Mouse (Mus musculus): ENCODE measurements around the gene Rpl10a. TPM values are rescaled to one million over a fixed set of nuclear protein-coding genes. Genes with fewer than 3 reads are reported as not detected.

The Rpl10a gene
- 367 and 407 TPM in 2 replicates for polyA plus RNA-seq (2014; fragmentation: Nextera tagmentation; extraction: Ambion mirVana)

GRCm38 (mm10) chr17:28328366-28328928 is at the start of gene Rpl10a:
Rpl10a (plus strand) TSS chr17:28328471.
- H3K4me1 ChIP-seq (ENCODE audit: control insufficient read depth, insufficient read depth, low read length): peaks cover 16% of the 10 kb centered on the region
- no peaks in the 10 kb centered on the region for H3K9me3 ChIP-seq (ENCODE audit: control insufficient read depth, low read length)
- H3K4me2 ChIP-seq (ENCODE audit: low read depth, low read length): peak within 1 kb of the TSS; percentile 79
- peak within 1 kb of the TSS; percentile 97 for H3K9ac ChIP-seq (replicated peaks; ENCODE audit: low read depth, low read length)
- peak; percentile 90 for ATAC-seq (ENCODE audit: low read depth)
- peaks cover 18% of the 10 kb centered on the region; the same call in 1 of the 2 replicates for H3K36me3 ChIP-seq (ENCODE audit: control insufficient read depth, insufficient read depth, low read length)
- H3K27ac ChIP-seq (ENCODE audit: low read depth, low read length): peak within 1 kb of the TSS; percentile 91
- WGBS: under 1% methylated on average over 59 of the region's 67 CpGs
- H3K27me3 ChIP-seq (ENCODE audit: control insufficient read depth, insufficient read depth, low read length): no peaks in the 10 kb centered on the region
- peak within 1 kb of the TSS; percentile 65 for H3K4me3 ChIP-seq (ENCODE audit: low read depth, low read length)

DNA sequence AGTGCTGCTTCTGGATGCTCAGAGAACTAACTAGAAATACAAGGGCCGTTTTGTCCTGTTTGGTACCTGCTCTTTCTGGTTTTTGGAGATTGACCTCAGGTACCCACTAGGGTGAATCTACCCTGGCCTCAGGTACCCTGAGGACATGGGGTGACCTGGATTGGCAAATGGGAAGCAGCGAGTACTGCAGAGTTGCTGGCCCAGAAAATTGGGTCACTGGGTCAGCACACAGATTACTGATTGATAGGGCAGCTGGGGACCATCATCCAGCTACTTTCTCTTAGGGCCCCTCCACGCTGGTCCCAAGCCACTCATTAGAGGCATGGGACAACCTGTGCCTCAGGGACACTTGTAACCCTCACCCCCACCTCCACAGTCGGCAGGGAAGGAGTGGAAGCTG is 49.0 kb upstream of the Rpl10a start:
- Histone ChIP-seq H3K4me3 (ENCODE audit: low read depth, low read length) (no peak overlapping the region), H3K27ac (ENCODE audit: low read depth, low read length) (no peak overlapping the region), H3K4me2 (ENCODE audit: low read depth, low read length) (no peak overlapping the region), H3K9ac (replicated peaks; ENCODE audit: low read depth, low read length) (no peak overlapping the region), H3K27me3 (ENCODE audit: control insufficient read depth, insufficient read depth, low read length) (no peaks in the 10 kb centered on the region), H3K4me1 (ENCODE audit: control insufficient read depth, insufficient read depth, low read length) (peaks cover 11% of the 10 kb centered on the region; the same call in 1 of the 2 replicates), H3K9me3 (ENCODE audit: control insufficient read depth, low read length) (no peaks in the 10 kb centered on the region), H3K36me3 (ENCODE audit: control insufficient read depth, insufficient read depth, low read length) (no peaks in the 10 kb centered on the region)
- no peak for ATAC-seq (ENCODE audit: low read depth)
- WGBS: 51% methylated on average over 4 of the region's 4 CpGs

- Histone ChIP-seq H3K36me3 (ENCODE audit: control insufficient read depth, insufficient read depth, low read length) (no peaks in the 10 kb centered on the region), H3K9ac (replicated peaks; ENCODE audit: low read depth, low read length) (no peak overlapping the region), H3K4me2 (ENCODE audit: low read depth, low read length) (no peak overlapping the region), H3K9me3 (ENCODE audit: control insufficient read depth, low read length) (no peaks in the 10 kb centered on the region), H3K4me3 (ENCODE audit: low read depth, low read length) (no peak overlapping the region), H3K27ac (ENCODE audit: low read depth, low read length) (no peak overlapping the region), H3K27me3 (ENCODE audit: control insufficient read depth, insufficient read depth, low read length) (no peaks in the 10 kb centered on the region), H3K4me1 (ENCODE audit: control insufficient read depth, insufficient read depth, low read length) (peaks cover 11% of the 10 kb centered on the region; the same call in 1 of the 2 replicates)
- no peak; the same call in 1 of the 2 replicates for ATAC-seq (ENCODE audit: low read depth)
- WGBS: 72% methylated on average over 15 of the region's 15 CpGs
These were observed 48.4 kb upstream of the Rpl10a start for GRCm38 (mm10) chr17:28279780-28280422.

GRCm38 (mm10) chr17:28280423-28280800 is 47.9 kb upstream of the Rpl10a start:
- Histone ChIP-seq H3K4me1 (ENCODE audit: control insufficient read depth, insufficient read depth, low read length) (peaks cover 12% of the 10 kb centered on the region; the same call in 1 of the 2 replicates), H3K27me3 (ENCODE audit: control insufficient read depth, insufficient read depth, low read length) (no peaks in the 10 kb centered on the region), H3K9me3 (ENCODE audit: control insufficient read depth, low read length) (no peaks in the 10 kb centered on the region), H3K27ac (ENCODE audit: low read depth, low read length) (no peak overlapping the region), H3K4me3 (ENCODE audit: low read depth, low read length) (no peak overlapping the region), H3K4me2 (ENCODE audit: low read depth, low read length) (no peak overlapping the region), H3K36me3 (ENCODE audit: control insufficient read depth, insufficient read depth, low read length) (no peaks in the 10 kb centered on the region), H3K9ac (replicated peaks; ENCODE audit: low read depth, low read length) (no peak overlapping the region)
- WGBS: 78% methylated on average over 7 of the region's 7 CpGs
- no peak for ATAC-seq (ENCODE audit: low read depth)

GRCm38 (mm10) chr17:28280831-28281377 is 47.4 kb upstream of the Rpl10a start:
- H3K4me3 ChIP-seq (ENCODE audit: low read depth, low read length): no peak overlapping the region
- no peak overlapping the region for H3K27ac ChIP-seq (ENCODE audit: low read depth, low read length)
- whole genome bisulfite sequencing: 33% methylated on average over 5 of the region's 5 CpGs
- H3K4me2 ChIP-seq (ENCODE audit: low read depth, low read length): no peak overlapping the region
- H3K9ac ChIP-seq (replicated peaks; ENCODE audit: low read depth, low read length): no peak overlapping the region
- H3K36me3 ChIP-seq (ENCODE audit: control insufficient read depth, insufficient read depth, low read length): no peaks in the 10 kb centered on the region
- H3K27me3 ChIP-seq (ENCODE audit: control insufficient read depth, insufficient read depth, low read length): no peaks in the 10 kb centered on the region
- H3K9me3 ChIP-seq (ENCODE audit: control insufficient read depth, low read length): no peaks in the 10 kb centered on the region
- no peak for ATAC-seq (ENCODE audit: low read depth)
- peaks cover 16% of the 10 kb centered on the region; the same call in 1 of the 2 replicates for H3K4me1 ChIP-seq (ENCODE audit: control insufficient read depth, insufficient read depth, low read length)

DNA sequence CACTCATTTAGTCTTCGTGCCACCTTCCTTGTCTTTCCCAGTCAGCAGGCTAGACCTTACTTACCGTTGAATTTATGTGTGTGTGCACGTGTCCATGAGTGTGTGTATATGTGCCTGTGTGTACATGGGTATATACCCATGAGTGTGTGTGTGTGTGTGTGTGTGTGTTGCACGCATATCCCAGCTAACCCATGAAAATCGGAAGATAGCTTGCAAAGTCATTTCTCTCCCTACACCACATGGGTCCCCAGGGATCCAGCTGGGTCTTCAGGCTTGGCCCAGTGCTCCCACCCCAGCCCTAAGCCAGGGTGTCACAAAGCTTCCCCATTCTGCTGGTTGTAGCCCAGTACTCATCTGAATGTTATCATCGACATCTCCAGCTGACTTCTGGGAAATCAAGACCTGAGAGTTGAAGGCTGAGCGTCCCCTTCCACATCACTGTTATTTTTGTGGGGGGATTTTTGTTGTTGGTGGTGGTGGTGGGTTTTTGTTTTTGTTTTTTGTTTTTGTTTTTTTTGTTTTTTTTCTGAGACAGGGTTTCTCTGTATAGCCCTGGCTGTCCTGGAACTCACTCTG is 46.3 kb upstream of the Rpl10a start:
- Histone ChIP-seq H3K4me3 (ENCODE audit: low read depth, low read length) (no peak overlapping the region), H3K4me2 (ENCODE audit: low read depth, low read length) (no peak overlapping the region), H3K36me3 (ENCODE audit: control insufficient read depth, insufficient read depth, low read length) (no peaks in the 10 kb centered on the region), H3K9me3 (ENCODE audit: control insufficient read depth, low read length) (no peaks in the 10 kb centered on the region), H3K27me3 (ENCODE audit: control insufficient read depth, insufficient read depth, low read length) (no peaks in the 10 kb centered on the region), H3K9ac (replicated peaks; ENCODE audit: low read depth, low read length) (no peak overlapping the region), H3K27ac (ENCODE audit: low read depth, low read length) (no peak overlapping the region), H3K4me1 (ENCODE audit: control insufficient read depth, insufficient read depth, low read length) (peaks cover 18% of the 10 kb centered on the region; the same call in 1 of the 2 replicates)
- 89% methylated on average over 7 of the region's 7 CpGs for WGBS
- no peak for ATAC-seq (ENCODE audit: low read depth)

GRCm38 (mm10) chr17:28283199-28283598 is 45.1 kb upstream of the Rpl10a start:
- Histone ChIP-seq H3K4me3 (ENCODE audit: low read depth, low read length) (no peak overlapping the region), H3K4me2 (ENCODE audit: low read depth, low read length) (no peak overlapping the region), H3K9ac (replicated peaks; ENCODE audit: low read depth, low read length) (no peak overlapping the region), H3K4me1 (ENCODE audit: control insufficient read depth, insufficient read depth, low read length) (peaks cover 15% of the 10 kb centered on the region; the same call in 1 of the 2 replicates), H3K9me3 (ENCODE audit: control insufficient read depth, low read length) (no peaks in the 10 kb centered on the region), H3K27ac (ENCODE audit: low read depth, low read length) (no peak overlapping the region), H3K27me3 (ENCODE audit: control insufficient read depth, insufficient read depth, low read length) (no peaks in the 10 kb centered on the region), H3K36me3 (ENCODE audit: control insufficient read depth, insufficient read depth, low read length) (no peaks in the 10 kb centered on the region)
- ATAC-seq (ENCODE audit: low read depth): no peak
- WGBS: 89% methylated on average over 10 of the region's 10 CpGs

- Histone ChIP-seq H3K9ac (replicated peaks; ENCODE audit: low read depth, low read length) (no peak overlapping the region), H3K9me3 (ENCODE audit: control insufficient read depth, low read length) (no peaks in the 10 kb centered on the region), H3K27me3 (ENCODE audit: control insufficient read depth, insufficient read depth, low read length) (no peaks in the 10 kb centered on the region), H3K4me2 (ENCODE audit: low read depth, low read length) (no peak overlapping the region), H3K4me3 (ENCODE audit: low read depth, low read length) (no peak overlapping the region), H3K36me3 (ENCODE audit: control insufficient read depth, insufficient read depth, low read length) (no peaks in the 10 kb centered on the region), H3K27ac (ENCODE audit: low read depth, low read length) (no peak overlapping the region), H3K4me1 (ENCODE audit: control insufficient read depth, insufficient read depth, low read length) (peaks cover 7% of the 10 kb centered on the region; the same call in 1 of the 2 replicates)
- WGBS: 78% methylated on average over 10 of the region's 10 CpGs
- ATAC-seq (ENCODE audit: low read depth): no peak
These were observed 42.1 kb upstream of the Rpl10a start for GRCm38 (mm10) chr17:28286133-28286532.

DNA sequence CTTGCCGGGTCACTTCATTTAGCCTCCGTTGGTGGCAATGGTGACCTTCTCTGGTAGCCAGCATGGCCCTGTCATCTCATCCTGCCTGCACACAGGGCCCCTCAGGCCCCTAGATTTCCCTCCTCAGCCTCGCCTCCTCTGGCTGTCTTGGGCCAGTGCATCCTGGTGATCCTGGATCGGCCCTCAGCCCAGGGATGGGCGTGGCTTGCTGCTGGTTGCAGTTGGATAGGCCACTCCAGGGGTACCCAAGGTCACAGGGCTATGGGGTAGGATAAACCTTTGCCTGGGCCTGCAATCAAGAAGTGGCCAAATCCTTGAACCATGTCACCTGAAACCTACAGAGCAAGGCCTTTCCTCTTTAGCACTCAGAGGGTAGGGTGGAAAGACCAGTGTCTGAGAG is 41.3 kb upstream of the Rpl10a start:
- no peaks in the 10 kb centered on the region for H3K36me3 ChIP-seq (ENCODE audit: control insufficient read depth, insufficient read depth, low read length)
- no peak for ATAC-seq (ENCODE audit: low read depth)
- no peak overlapping the region for H3K4me3 ChIP-seq (ENCODE audit: low read depth, low read length)
- no peak overlapping the region for H3K4me2 ChIP-seq (ENCODE audit: low read depth, low read length)
- WGBS: 53% methylated on average over 5 of the region's 5 CpGs
- H3K9me3 ChIP-seq (ENCODE audit: control insufficient read depth, low read length): no peaks in the 10 kb centered on the region
- no peaks in the 10 kb centered on the region for H3K27me3 ChIP-seq (ENCODE audit: control insufficient read depth, insufficient read depth, low read length)
- peaks cover 7% of the 10 kb centered on the region; the same call in 1 of the 2 replicates for H3K4me1 ChIP-seq (ENCODE audit: control insufficient read depth, insufficient read depth, low read length)
- no peak overlapping the region for H3K27ac ChIP-seq (ENCODE audit: low read depth, low read length)
- no peak overlapping the region for H3K9ac ChIP-seq (replicated peaks; ENCODE audit: low read depth, low read length)

Measured in neural tube, embryonic 14.5 days (tissue).